Mouse (Mus musculus) kidney, embryonic 15.5 days (tissue): Measurements from ENCODE around the gene Mturn. TPM values are rescaled to one million over a fixed set of nuclear protein-coding genes. Genes with fewer than 3 reads are reported as not detected.
A peak's percentile ranks its signal among the peaks of the same experiment; 100 is the strongest.

Source experiments
- ATAC-seq: fragments of 200-750 bp; cut with Nextera tagmentation; replicated peaks from 2 replicates; pipeline ENCODE4 v1.8.0; 2017; ENCODE audit warnings: moderate TSS enrichment; ENCODE audit not compliant: low FRiP score
- H3K27ac ChIP-seq: fragments of 300-500 bp; sonication (generic); 2 replicates; pipeline ENCODE4 v1.5.1; 2015; ENCODE audit warnings: mild to moderate bottlenecking, inconsistent platforms
- H3K27me3 ChIP-seq: fragments of 300-500 bp; sonication (generic); 2 replicates; pipeline ENCODE4 v1.6.1; 2015; ENCODE audit warnings: inconsistent platforms
- H3K36me3 ChIP-seq: fragments of 300-500 bp; sonication (generic); 2 replicates; pipeline ENCODE4 v1.6.1; 2015; ENCODE audit warnings: inconsistent platforms
- H3K4me1 ChIP-seq: fragments of 300-500 bp; sonication (generic); 2 replicates; pipeline ENCODE4 v1.6.1; 2015; ENCODE audit warnings: inconsistent platforms
- H3K4me2 ChIP-seq: fragments of 300-500 bp; sonication (generic); 2 replicates; pipeline ENCODE4 v1.6.1; 2015; ENCODE audit warnings: moderate library complexity, mild to moderate bottlenecking, inconsistent platforms
- H3K4me3 ChIP-seq: fragments of 300-500 bp; sonication (generic); replicated peaks from 2 replicates; pipeline ENCODE4 v1.5.1; 2015; ENCODE audit warnings: mild to moderate bottlenecking, inconsistent platforms
- H3K9ac ChIP-seq: fragments of 300-500 bp; sonication (generic); 2 replicates; pipeline ENCODE4 v1.6.1; 2015; ENCODE audit warnings: mild to moderate bottlenecking, inconsistent platforms
- H3K9me3 ChIP-seq: fragments of 300-500 bp; sonication (generic); replicated peaks from 2 replicates; pipeline ENCODE4 v1.6.1; 2016; ENCODE audit warnings: inconsistent platforms
- WGBS: fragments of 180-500 bp; shearing (Covaris S2); methylation state at CpG from one replicate; pipeline ENCODE4 v1.1.7; 2015; ENCODE audit warnings: mixed read lengths; 5-methylcytosine and 5-hydroxymethylcytosine counted together
- polyA plus RNA-seq: library from polyadenylated mRNA; unstranded; fragments of >200 nt; fragmentation: Nextera tagmentation; extraction: Ambion mirVana; gene quantifications from 2 replicates; pipeline ENCODE4 v1.2.1, GENCODE M21; 2015

Gene Mturn
- polyA plus RNA-seq = 6.0 and 6.9 TPM in 2 replicates

DNA sequence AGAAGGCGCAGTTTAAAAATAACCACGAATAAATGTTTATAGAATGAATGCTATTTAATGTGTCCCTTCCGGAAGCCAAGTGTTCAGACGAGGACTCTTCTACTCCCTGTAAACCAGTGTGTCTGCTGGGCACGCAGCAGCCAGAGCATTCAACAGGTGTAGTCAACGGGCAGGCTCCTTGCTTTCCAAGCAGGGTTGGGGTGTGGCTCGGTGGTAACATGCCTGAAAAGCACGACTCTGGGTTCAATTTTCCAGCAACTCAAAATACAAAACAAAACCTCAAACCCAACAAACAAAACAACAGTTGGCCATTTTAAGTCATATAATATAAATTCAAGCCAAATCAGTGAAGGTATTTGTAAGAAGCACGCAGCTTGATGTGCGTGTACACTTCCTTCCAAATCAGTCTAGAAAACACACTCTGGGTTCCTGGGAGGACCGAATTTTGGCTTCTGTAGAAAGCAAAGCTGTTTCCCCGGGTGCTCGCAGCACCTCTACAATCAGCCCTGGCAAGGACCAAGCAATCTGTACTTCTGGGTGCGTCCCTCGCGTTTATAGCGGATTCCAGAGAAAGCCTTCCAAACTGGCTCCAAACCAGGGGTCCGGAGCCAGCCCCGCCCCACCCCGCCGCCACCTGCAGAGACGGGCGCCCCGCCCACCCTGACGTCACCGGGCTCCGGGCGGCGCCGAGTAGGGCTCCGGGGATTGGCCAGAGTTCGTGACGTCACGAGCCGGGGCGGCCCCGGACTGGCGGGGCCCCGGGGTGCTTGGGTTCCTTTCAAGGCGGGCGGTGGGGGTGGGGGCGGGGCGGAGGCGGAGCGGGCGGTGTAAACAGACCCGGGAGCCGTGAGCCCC lies at the start of gene Mturn:
TSS of gene Mturn (plus strand) at position 734 of the 855 bp plus-strand sequence.
- H3K27me3 ChIP-seq = peaks cover 42% of the 10 kb centered on the region
- peak within 1 kb of the TSS; percentile 100 for H3K4me2 ChIP-seq
- no peaks in the 10 kb centered on the region for H3K36me3 ChIP-seq
- H3K4me3 ChIP-seq = peak within 1 kb of the TSS; percentile 88
- H3K9ac ChIP-seq = peak within 1 kb of the TSS; percentile 62
- H3K9me3 ChIP-seq = no peaks in the 10 kb centered on the region
- 0 out of 2 replicates have a peak within 1 kb of the TSS, but pooled peaks have one; percentile 54 for H3K27ac ChIP-seq
- WGBS = 4% methylated on average over 48 of the region's 48 CpGs
- peak; percentile 99 for ATAC-seq
- peaks cover 15% of the 10 kb centered on the region for H3K4me1 ChIP-seq

DNA sequence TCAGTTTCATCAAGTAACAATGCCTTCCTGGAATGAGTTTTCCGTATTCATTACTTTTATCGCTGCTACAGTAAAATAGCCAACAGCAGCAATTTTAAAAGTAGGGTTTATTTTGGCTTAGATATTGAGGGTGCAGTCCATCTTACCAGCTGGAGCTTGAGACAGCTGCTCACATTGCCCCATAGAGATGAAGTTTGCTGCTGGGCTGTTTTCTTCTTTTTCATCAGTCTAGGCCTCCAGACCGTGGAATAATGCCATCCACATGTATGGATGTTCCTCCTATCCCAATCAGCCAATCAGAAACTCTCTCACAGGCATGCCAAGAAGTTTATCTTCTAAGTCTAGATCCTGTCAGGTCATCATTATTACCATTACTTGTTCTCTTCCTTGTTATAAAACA lies 41.5 kb upstream of the Mturn start:
- Histone ChIP-seq H3K27ac (no peak overlapping the region), H3K9me3 (no peaks in the 10 kb centered on the region), H3K27me3 (no peaks in the 10 kb centered on the region), H3K4me3 (no peak overlapping the region), H3K36me3 (peaks cover 37% of the 10 kb centered on the region; the same call in 1 of the 2 replicates), H3K4me1 (no peaks in the 10 kb centered on the region), H3K9ac (no peak overlapping the region), H3K4me2 (no peak overlapping the region)
- ATAC-seq = no peak
- 92% methylated on average over 3 of the region's 3 CpGs for WGBS

DNA sequence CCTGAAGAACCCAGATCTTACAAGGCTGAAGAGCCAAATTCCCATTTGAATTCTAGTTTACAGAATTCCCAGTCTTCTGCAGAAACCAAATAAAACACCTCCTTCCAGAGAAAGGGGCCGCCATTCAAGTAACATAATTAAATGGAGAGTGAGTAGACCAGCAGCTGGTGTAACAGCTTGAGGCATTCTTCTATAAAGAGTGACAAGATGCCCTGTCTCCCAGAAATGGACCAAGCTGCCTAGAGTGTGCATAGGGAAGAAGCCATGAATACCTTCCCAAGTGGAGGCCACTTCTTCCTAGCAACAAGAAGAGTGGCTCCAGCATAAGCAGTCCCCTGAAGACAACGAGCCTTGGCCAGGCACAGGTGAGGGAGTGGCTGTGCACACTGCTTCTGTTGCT lies 39.5 kb upstream of the Mturn start:
- Histone ChIP-seq H3K36me3 (peaks cover 25% of the 10 kb centered on the region; the same call in 1 of the 2 replicates), H3K4me2 (no peak overlapping the region), H3K9me3 (no peaks in the 10 kb centered on the region), H3K4me1 (no peaks in the 10 kb centered on the region), H3K27ac (no peak overlapping the region), H3K27me3 (no peaks in the 10 kb centered on the region), H3K9ac (no peak overlapping the region), H3K4me3 (no peak overlapping the region)
- WGBS = 92% methylated on average over 2 of the region's 2 CpGs
- no peak for ATAC-seq

DNA sequence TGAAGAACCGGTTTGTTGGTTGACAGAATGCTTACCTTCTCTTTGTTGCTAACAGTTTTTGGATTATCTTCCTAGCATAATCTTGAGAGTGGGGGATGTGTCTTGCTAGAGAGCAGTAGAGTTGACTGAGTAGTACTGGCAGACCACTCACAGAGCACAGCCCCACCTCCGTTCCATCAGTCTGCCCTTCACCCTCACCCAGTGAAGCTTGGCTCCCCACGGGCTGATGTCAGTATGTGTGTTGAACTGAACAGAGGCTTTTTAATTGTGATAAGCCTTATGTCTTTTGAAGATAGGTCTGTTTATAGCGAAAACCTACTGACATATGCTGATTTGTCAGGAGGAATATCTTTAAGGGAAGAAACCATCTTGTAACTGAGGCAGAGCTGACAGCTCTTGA lies 38.2 kb upstream of the Mturn start:
- Histone ChIP-seq H3K27me3 (no peaks in the 10 kb centered on the region), H3K4me1 (no peaks in the 10 kb centered on the region), H3K4me3 (no peak overlapping the region), H3K9me3 (no peaks in the 10 kb centered on the region), H3K9ac (no peak overlapping the region), H3K4me2 (no peak overlapping the region), H3K36me3 (peaks cover 20% of the 10 kb centered on the region; the same call in 1 of the 2 replicates), H3K27ac (no peak overlapping the region)
- WGBS = 89% methylated on average over 4 of the region's 4 CpGs
- ATAC-seq = no peak

DNA sequence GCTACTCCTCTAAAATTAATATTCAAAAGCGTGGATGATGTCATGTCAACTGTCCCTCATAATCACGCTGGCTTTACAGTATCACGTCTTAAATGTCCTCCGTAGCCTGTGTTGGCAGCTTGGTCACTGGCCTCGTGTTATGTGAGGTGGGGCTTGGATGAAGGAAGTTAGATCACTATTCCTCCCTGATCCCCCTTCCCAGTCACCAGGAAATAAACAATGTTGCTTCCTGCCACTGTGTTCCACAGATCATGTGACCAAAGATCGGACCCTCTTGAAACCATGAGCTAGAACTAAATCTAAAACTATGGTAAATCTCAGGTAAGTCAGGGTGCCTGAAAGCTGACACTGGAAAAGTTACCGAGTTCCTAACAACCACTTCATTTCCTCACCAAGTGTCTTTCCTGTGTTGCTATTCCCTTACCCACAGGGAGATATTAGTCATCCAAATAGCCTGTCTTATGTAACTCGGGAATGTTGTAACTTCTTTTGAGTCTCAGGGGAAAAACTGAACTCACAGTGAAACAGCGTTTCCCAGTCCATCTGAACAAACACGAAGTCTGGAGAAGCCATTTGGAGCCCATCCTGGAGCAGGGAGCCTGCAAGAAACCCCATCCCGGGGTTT lies 25.8 kb upstream of the Mturn start:
- H3K4me3 ChIP-seq = no peak overlapping the region
- H3K27ac ChIP-seq = no peak overlapping the region
- 73% methylated on average over 11 of the region's 11 CpGs for WGBS
- H3K9ac ChIP-seq = no peak overlapping the region
- no peaks in the 10 kb centered on the region for H3K4me1 ChIP-seq
- no peaks in the 10 kb centered on the region for H3K27me3 ChIP-seq
- H3K36me3 ChIP-seq = no peaks in the 10 kb centered on the region
- H3K9me3 ChIP-seq = no peaks in the 10 kb centered on the region
- H3K4me2 ChIP-seq = no peak overlapping the region
- no peak for ATAC-seq

DNA sequence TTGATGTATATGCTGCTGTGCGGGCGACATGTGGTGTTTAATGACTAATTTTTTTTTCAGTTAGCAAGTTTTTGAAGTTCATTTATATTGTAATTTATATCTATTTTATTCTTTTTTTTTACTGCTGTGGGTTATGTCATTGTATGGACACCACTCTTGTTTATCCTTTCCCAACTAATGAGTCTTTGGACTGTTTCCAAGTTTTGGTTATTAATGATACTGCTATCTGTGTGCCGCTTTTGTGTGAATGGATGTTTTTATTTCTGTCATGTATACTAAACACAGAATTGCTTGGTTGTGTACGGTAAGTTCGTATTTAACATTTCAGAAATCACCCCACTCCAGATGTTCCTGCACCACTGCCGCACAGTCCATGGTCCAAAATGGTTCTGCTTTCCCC lies 23.6 kb upstream of the Mturn start:
- H3K36me3 ChIP-seq = no peaks in the 10 kb centered on the region
- 77% methylated on average over 6 of the region's 6 CpGs for WGBS
- no peaks in the 10 kb centered on the region for H3K9me3 ChIP-seq
- H3K9ac ChIP-seq = no peak overlapping the region
- no peaks in the 10 kb centered on the region for H3K4me1 ChIP-seq
- no peak overlapping the region for H3K4me2 ChIP-seq
- H3K27me3 ChIP-seq = no peaks in the 10 kb centered on the region
- H3K27ac ChIP-seq = no peak overlapping the region
- H3K4me3 ChIP-seq = no peak overlapping the region
- ATAC-seq = no peak

DNA sequence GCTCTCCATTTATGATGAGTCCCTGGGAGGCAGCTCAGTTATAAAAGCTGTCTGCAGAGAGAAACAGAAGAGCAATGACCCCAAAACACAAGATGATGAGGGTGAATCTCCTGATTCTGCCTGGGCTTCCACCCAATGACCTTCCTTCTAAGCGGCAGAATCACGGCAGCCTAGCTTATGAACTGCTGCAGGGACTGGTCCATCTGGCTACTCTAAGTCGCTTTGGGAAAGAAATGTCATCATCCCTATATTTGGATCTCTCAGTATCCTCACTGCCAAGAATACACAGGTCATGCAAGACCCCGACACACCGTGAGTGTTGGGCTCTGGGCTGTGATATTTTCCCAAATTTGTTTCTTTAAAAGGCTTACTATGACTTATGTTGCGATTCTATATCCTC lies 11.6 kb upstream of the Mturn start:
- no peak overlapping the region for H3K27ac ChIP-seq
- no peak overlapping the region for H3K4me2 ChIP-seq
- H3K4me1 ChIP-seq = no peaks in the 10 kb centered on the region
- H3K4me3 ChIP-seq = no peak overlapping the region
- ATAC-seq = no peak
- H3K27me3 ChIP-seq = no peaks in the 10 kb centered on the region
- H3K9me3 ChIP-seq = no peaks in the 10 kb centered on the region
- 92% methylated on average over 6 of the region's 6 CpGs for whole genome bisulfite sequencing
- H3K36me3 ChIP-seq = no peaks in the 10 kb centered on the region
- no peak overlapping the region for H3K9ac ChIP-seq

DNA sequence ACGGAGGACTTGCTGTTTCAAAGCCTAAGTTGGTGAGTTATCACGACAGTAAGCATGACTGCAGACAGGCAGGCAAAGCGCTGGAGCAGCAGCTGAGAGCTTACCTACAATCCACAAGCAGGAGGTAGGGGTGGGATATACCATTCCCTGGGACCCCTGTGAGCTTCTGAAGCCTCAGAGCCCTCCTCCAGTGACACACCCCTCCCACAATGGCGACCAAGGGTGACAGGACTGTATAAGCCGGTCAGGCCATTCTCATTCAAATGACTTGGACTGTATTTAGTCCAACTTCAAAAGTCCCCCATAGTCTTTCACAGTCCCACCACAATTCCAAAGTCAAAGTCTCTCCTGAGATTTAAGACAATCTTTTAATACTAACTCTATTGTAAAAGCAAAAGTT lies 8.5 kb upstream of the Mturn start:
- H3K27me3 ChIP-seq = no peaks in the 10 kb centered on the region
- H3K9me3 ChIP-seq = no peaks in the 10 kb centered on the region
- no peaks in the 10 kb centered on the region for H3K36me3 ChIP-seq
- H3K9ac ChIP-seq = no peak overlapping the region
- no peak overlapping the region for H3K27ac ChIP-seq
- H3K4me1 ChIP-seq = no peaks in the 10 kb centered on the region
- H3K4me3 ChIP-seq = no peak overlapping the region
- H3K4me2 ChIP-seq = no peak overlapping the region
- 47% methylated on average over 5 of the region's 5 CpGs for WGBS
- no peak for ATAC-seq

DNA sequence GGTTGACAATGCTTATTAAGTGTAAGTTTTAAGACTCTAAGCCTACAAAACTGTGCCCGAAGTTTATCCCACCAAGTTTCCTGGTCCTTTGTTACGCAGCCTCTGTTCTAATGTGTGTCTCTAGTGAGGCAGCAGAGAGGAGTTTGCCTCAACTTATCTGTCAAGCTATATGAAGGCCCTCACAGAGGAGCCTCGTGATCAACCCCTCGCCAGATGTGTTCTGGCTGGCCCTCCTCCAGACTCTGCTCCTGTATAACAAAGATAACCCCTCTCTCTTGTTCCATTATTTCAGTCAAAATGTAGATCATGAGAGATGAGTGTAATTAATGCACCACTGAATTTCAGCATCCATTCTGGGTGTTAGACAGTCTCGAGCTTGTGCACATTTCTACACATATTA lies 1.7 kb upstream of the Mturn start:
- WGBS = 82% methylated on average over 5 of the region's 5 CpGs
- Histone ChIP-seq H3K4me3 (no peak overlapping the region), H3K27ac (no peak overlapping the region), H3K4me2 (no peak overlapping the region), H3K27me3 (peaks cover 38% of the 10 kb centered on the region), H3K4me1 (peaks cover 15% of the 10 kb centered on the region), H3K9me3 (no peaks in the 10 kb centered on the region), H3K36me3 (no peaks in the 10 kb centered on the region), H3K9ac (no peak overlapping the region)
- ATAC-seq = no peak

DNA sequence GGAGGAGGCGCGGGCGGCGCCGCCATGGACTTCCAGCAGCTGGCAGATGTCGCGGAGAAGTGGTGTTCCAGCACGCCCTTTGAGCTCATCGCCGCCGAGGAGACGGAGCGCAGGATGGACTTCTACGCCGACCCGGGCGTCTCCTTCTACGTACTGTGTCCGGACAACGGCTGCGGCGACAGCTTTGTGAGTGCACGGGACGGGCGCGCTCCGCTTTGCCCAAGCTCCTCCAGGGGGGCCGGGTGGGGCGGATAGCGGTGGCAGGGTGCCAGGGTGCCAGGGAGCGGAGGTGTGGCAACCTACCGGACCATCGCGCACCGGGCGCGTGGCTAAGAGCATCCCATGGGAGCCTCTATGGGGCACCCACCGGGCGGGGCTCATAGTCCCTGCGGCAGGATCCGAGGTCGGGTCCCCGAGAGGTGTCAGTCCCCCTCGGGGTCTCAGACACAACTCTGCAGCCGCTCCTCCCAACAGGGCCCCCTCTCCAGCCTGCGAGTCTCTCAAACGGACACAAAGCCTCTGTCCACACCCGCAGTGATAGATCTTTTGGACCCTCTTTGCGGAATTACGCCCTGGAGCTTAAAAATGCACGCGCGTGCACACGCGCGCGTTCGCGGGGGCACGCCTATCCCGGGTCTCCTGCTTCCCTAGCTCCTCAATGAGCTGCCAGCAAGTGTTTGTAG lies 463 bp downstream of the Mturn start:
- ATAC-seq = peak; percentile 71
- peak overlapping the region; percentile 100 for H3K4me2 ChIP-seq
- peaks cover 42% of the 10 kb centered on the region for H3K27me3 ChIP-seq
- under 1% methylated on average over 60 of the region's 61 CpGs for WGBS
- 0 out of 2 replicates have a peak overlapping the region, but pooled peaks have one; percentile 54 for H3K27ac ChIP-seq
- H3K9ac ChIP-seq = peak overlapping the region; percentile 62
- no peaks in the 10 kb centered on the region for H3K9me3 ChIP-seq
- H3K36me3 ChIP-seq = no peaks in the 10 kb centered on the region
- peak overlapping the region; percentile 88 for H3K4me3 ChIP-seq
- H3K4me1 ChIP-seq = peaks cover 15% of the 10 kb centered on the region

DNA sequence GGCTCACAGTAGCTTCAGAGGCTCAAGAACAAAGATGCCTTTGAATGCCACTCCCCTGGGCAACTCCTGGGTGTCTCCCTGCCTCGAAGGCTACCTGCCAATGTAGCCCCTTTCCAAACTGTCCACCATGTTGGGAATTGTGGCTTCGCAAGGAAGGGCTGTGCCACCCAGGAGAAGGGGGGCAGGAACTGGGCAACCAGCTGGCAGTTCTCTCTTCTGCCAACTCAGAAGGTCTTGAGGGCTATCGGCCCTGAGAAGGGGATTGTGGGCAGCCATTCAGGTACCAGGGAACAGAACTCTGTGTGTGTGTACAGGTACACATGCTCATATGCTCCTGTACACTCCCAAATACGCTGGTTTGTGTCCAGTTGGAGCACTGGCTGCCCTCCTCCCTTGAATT lies 2.7 kb downstream of the Mturn start:
- Histone ChIP-seq H3K27ac (no peak overlapping the region), H3K4me1 (peaks cover 18% of the 10 kb centered on the region), H3K36me3 (no peaks in the 10 kb centered on the region), H3K4me2 (no peak overlapping the region), H3K4me3 (no peak overlapping the region), H3K9ac (no peak overlapping the region), H3K9me3 (no peaks in the 10 kb centered on the region), H3K27me3 (peaks cover 41% of the 10 kb centered on the region)
- WGBS = 87% methylated on average over 4 of the region's 4 CpGs
- no peak for ATAC-seq

DNA sequence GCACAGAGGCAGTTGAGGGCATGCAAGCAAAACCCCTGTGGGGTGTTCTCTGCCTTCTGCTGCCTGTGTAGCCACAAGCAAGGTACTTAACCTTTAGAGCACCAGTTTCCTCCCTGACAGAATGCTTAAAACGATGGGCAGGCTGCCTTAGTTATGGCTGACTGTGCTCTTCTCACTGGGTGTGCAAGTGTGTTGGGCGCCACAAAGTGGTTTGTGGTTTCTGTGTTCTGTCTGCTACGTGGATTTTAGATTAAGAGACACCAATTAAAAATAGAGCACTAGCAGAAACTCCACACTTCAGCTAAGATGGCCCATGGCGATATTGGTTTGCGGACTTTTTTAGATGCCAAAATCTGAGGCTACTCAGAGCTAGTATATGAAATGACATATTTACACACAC lies 3.7 kb downstream of the Mturn start:
- Histone ChIP-seq H3K9me3 (no peaks in the 10 kb centered on the region), H3K4me3 (no peak overlapping the region), H3K9ac (no peak overlapping the region), H3K4me1 (peaks cover 18% of the 10 kb centered on the region), H3K36me3 (no peaks in the 10 kb centered on the region), H3K27ac (no peak overlapping the region), H3K4me2 (no peak overlapping the region), H3K27me3 (peaks cover 33% of the 10 kb centered on the region)
- no peak for ATAC-seq
- WGBS = 85% methylated on average over 5 of the region's 5 CpGs
